Mouse (Mus musculus) bone marrow, adult 2 months (tissue): ENCODE results near the gene Ces1g.

ENCODE experiments used
- CTCF ChIP-seq: fragments of 200-500 bp; IDR thresholded peaks from 2 replicates; pipeline ENCODE4 v1.5.1; 2011; ENCODE audit warnings: low read length, control low read depth; ENCODE audit not compliant: control insufficient read depth, insufficient read depth
- POLR2A ChIP-seq: fragments of 200-500 bp; IDR thresholded peaks from 2 replicates; pipeline ENCODE4 v1.6.1; 2011; ENCODE audit warnings: low read depth, mild to moderate bottlenecking, control low read depth, low read length, borderline replicate concordance; ENCODE audit not compliant: control insufficient read depth

DNA sequence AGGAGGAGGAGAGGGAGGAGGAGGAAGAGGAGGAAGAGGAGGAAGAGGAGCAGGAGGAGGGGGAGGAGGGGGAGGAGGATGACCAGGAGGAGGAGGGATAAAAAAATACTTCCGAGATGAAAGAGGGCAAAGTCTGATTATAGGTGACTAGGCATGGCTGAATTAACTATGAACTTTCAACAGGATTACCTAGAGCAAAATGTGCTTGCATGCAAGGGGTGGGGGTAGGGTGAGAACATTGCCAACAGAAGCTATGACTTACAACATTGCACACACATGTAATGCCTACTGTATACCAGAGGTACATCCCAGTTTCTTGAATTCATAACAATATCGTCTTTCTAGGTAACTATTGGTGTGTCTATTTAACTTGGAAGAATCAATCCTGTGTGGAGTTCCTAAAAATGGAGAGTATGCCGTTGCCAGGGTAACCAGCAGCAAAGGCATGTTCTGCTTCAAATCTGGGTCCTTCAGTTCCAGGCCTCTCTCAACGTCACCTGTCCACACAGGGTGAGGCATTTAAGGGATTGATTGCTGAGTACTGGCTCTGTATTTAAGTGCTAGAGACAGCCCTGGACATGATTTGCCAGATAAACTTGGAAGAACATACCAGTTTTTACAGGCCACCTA lies 58.8 kb downstream of the Ces1g start:
- TF ChIP-seq POLR2A (no peak), CTCF (no peak)
